Comparison of ENCODE assay signal across 21 mouse cellular contexts in the genomic region with DNA sequence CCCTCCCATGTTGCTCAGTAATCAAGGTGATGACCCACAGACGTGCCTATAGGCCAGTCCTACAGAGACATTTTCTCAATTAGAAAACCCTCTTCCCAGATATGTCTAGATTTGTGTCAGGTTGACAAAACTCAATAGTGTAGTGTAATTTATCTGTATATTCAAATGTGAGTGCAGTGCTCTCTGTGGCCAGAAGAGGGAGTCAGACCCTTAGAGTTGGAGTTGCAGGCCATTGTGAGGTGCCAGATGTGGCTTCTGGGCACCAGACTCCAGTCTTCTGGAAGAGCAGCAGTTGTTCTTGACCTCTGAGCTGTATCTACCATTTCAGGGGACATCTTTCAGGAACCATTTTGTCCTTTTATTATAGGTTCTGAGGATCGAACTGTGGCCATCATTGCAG. TPM values are rescaled to one million over a fixed set of nuclear protein-coding genes. Genes with fewer than 3 reads are reported as not detected.
DNase-seq lines count a peak whose midpoint lies in the region; ATAC-seq and TF ChIP-seq lines count a peak whose summit lies in the region.
"Had no signal": no experiment of that assay in that cellular context is flagged by ENCODE, and none has a peak within 500 bp of the region (broad histone marks: within the 10 kb centered on the region; RNA-seq: fewer than 3 reads in every experiment).

No protein-coding gene starts in this region.

- no peaks in the 10 kb centered on the region for H3K27me3 ChIP-seq in spleen, adult 2 months (ENCODE audit: control insufficient read depth, insufficient read depth, low read length)
- no peaks in the 10 kb centered on the region for H3K27me3 ChIP-seq in forebrain, postnatal 0 days (ENCODE audit: insufficient read depth, low read length)
- H3K27me3 ChIP-seq: hindbrain, embryonic 15.5 days; liver, embryonic 15.5 days; Patski had no signal

- no peaks in the 10 kb centered on the region for H3K9me3 ChIP-seq in forebrain, postnatal 0 days (ENCODE audit: low read length)
- H3K9me3 ChIP-seq: heart, embryonic 10.5 days; hindbrain, embryonic 15.5 days; liver, embryonic 15.5 days; midbrain, embryonic 10.5 days had no signal

- ATAC-seq in forebrain, postnatal 0 days, result no peak
- ATAC-seq: Patski had no signal

- TF ChIP-seq POLR2A in spleen, adult 2 months (IDR thresholded peaks at IDR 0.05; ENCODE audit: low read depth, low read length), result no peak

- H3K36me3 ChIP-seq in spleen, adult 2 months (ENCODE audit: control insufficient read depth, insufficient read depth, low read length), result no peaks in the 10 kb centered on the region
- H3K36me3 ChIP-seq in forebrain, postnatal 0 days (ENCODE audit: insufficient read depth), result no peaks in the 10 kb centered on the region
- H3K36me3 ChIP-seq: heart, embryonic 10.5 days; hindbrain, embryonic 15.5 days; liver, embryonic 15.5 days; midbrain, embryonic 10.5 days had no signal

- H3K4me3 ChIP-seq in layer of hippocampus, adult 2 months, result no peak overlapping the region
- H3K4me3 ChIP-seq in spleen, adult 2 months (ENCODE audit: extremely low read depth, insufficient read depth, insufficient read length), result no peak overlapping the region
- no peak overlapping the region for H3K4me3 ChIP-seq in forebrain, postnatal 0 days (ENCODE audit: low read depth, low read length)
- H3K4me3 ChIP-seq: heart, embryonic 10.5 days; hindbrain, embryonic 15.5 days; liver, embryonic 15.5 days; midbrain, embryonic 10.5 days had no signal

- H3K27ac ChIP-seq in layer of hippocampus, adult 2 months, result no peak overlapping the region
- no peak overlapping the region for H3K27ac ChIP-seq in spleen, adult 2 months (ENCODE audit: insufficient read depth, low read length)
- H3K27ac ChIP-seq in forebrain, postnatal 0 days (ENCODE audit: low read depth, low read length), result no peak overlapping the region
- H3K27ac ChIP-seq: heart, embryonic 10.5 days; hindbrain, embryonic 15.5 days; liver, embryonic 15.5 days; midbrain, embryonic 10.5 days had no signal

- WGBS in spleen, adult 2 months, result 94% methylated on average over 2 of the region's 2 CpGs
- WGBS in forebrain, postnatal 0 days, result 97% methylated on average over 2 of the region's 2 CpGs

- no peak for DNase-seq in layer of hippocampus, adult 2 months (ENCODE audit: low spot score in 2 of 2)
- DNase-seq in layer of hippocampus, adult 8-10 months (ENCODE audit: low spot score in 2 of 2), result no peak
- DNase-seq in spleen, adult 2 months (ENCODE audit: low read depth in 1 of 2, low spot score in 2 of 2), result no peak
- no peak for DNase-seq in spleen, adult 12 weeks (ENCODE audit: low spot score)
- DNase-seq in R1 (ENCODE audit: low read depth, low spot score), result peak; percentile 64
- DNase-seq in neural tube, embryonic 10.5 days (ENCODE audit: extremely low spot score, low spot score), result no peak
- no peak for DNase-seq in forebrain, postnatal 0 days
- DNase-seq: adrenal gland, postnatal 36 days; cerebellum, postnatal 10 days; gastrocnemius, postnatal 25 days; heart, postnatal 14 days; kidney, adult 8-10 months; layer of hippocampus, postnatal 36 days; lung, postnatal 4 days; thymus, adult 2 months had no signal

- H3K9ac ChIP-seq in forebrain, postnatal 0 days, result no peak overlapping the region
- H3K9ac ChIP-seq: hindbrain, embryonic 15.5 days; liver, embryonic 15.5 days had no signal

- peaks cover 42% of the 10 kb centered on the region for H3K4me1 ChIP-seq in spleen, adult 2 months (ENCODE audit: control insufficient read depth, insufficient read depth, insufficient read length)
- no peaks in the 10 kb centered on the region for H3K4me1 ChIP-seq in forebrain, postnatal 0 days (ENCODE audit: insufficient read depth)

- H3K4me2 ChIP-seq in forebrain, postnatal 0 days (ENCODE audit: low read depth), result no peak overlapping the region
- H3K4me2 ChIP-seq: hindbrain, embryonic 15.5 days; liver, embryonic 15.5 days had no signal

- TF ChIP-seq CTCF in layer of hippocampus, adult 2 months (conservative IDR thresholded peaks at IDR 0.05), result peak; percentile 58
- TF ChIP-seq CTCF in spleen, adult 2 months (IDR thresholded peaks at IDR 0.05; ENCODE audit: extremely low read depth, insufficient read depth, insufficient read length, insufficient replicate concordance), result peak; percentile 10; the same call in 1 of the 2 replicates
- TF ChIP-seq CTCF in forebrain, postnatal 0 days (IDR thresholded peaks at IDR 0.05; ENCODE audit: low read depth), result no peak; the same call in 1 of the 2 replicates

RNA-seq across cellular contexts. Expression of gene Capg, which starts 2.9 kb away (rescaled TPM):
- 1 to 10 TPM; 2.5 to 2.8 TPM for total RNA-seq in layer of hippocampus, adult 2 months (2021)
- 10 to 100 TPM in 2 of 4 experiments, 1 to 10 TPM in 2; 4.6 to 31.2 (median 16.4) TPM for total RNA-seq in layer of hippocampus, adult 8-10 months (2022)
- polyA plus RNA-seq in spleen, adult 2 months (2012; rRNA removed), result 130 and 135 TPM in 2 replicates
- 6.7 and 8.9 TPM in 2 replicates for total RNA-seq in forebrain, postnatal 0 days (2014; rRNA removed)
- 7.1 and 7.6 TPM in 2 replicates for polyA plus RNA-seq in forebrain, postnatal 0 days (2015; fragmentation: Nextera tagmentation; extraction: Ambion mirVana)

RNA-seq across cellular contexts. Expression of gene Sh2d6, which starts 25.6 kb away (rescaled TPM):
- under 1 TPM; 0.49 to 0.56 TPM for total RNA-seq in layer of hippocampus, adult 2 months (2021)
- 1 to 10 TPM in 2 of 4 experiments, under 1 TPM in 2; 0.47 to 1.8 (median 1.3) TPM for total RNA-seq in layer of hippocampus, adult 8-10 months (2022)
- 0.52 and 0.55 TPM in 2 replicates for polyA plus RNA-seq in spleen, adult 2 months (2012; rRNA removed)
- 0.24 and 0.38 TPM in 2 replicates for total RNA-seq in forebrain, postnatal 0 days (2014; rRNA removed)
- 0.21 and 0.47 TPM in 2 replicates for polyA plus RNA-seq in forebrain, postnatal 0 days (2015; fragmentation: Nextera tagmentation; extraction: Ambion mirVana)
- polyA plus RNA-seq: embryonic facial prominence, embryonic 14.5 days; heart, embryonic 10.5 days; liver, embryonic 15.5 days had no signal

RNA-seq across cellular contexts. Expression of gene Elmod3, which starts 51.1 kb away (rescaled TPM):
- total RNA-seq in layer of hippocampus, adult 2 months (2021), result 10 to 100 TPM; 25.4 to 25.8 TPM
- 10 to 100 TPM; 24.3 to 30.2 (median 26.8) TPM for total RNA-seq in layer of hippocampus, adult 8-10 months (2022)
- 12.2 and 12.9 TPM in 2 replicates for polyA plus RNA-seq in spleen, adult 2 months (2012; rRNA removed)
- 12.8 and 13.1 TPM in 2 replicates for total RNA-seq in forebrain, postnatal 0 days (2014; rRNA removed)
- 16.5 and 18.3 TPM in 2 replicates for polyA plus RNA-seq in forebrain, postnatal 0 days (2015; fragmentation: Nextera tagmentation; extraction: Ambion mirVana)

RNA-seq across cellular contexts. Expression of gene Retsat, which starts 51.2 kb away (rescaled TPM):
- total RNA-seq in layer of hippocampus, adult 2 months (2021), result 10 to 100 TPM; 54.3 to 58.3 TPM
- total RNA-seq in layer of hippocampus, adult 8-10 months (2022), result 100 to 1,000 TPM in 1 of 4 experiments, 10 to 100 TPM in 3; 63.5 to 114 (median 84.2) TPM
- polyA plus RNA-seq in spleen, adult 2 months (2012; rRNA removed), result 5.5 and 5.9 TPM in 2 replicates
- total RNA-seq in forebrain, postnatal 0 days (2014; rRNA removed), result 3.2 and 7.5 TPM in 2 replicates
- 6.2 and 7.2 TPM in 2 replicates for polyA plus RNA-seq in forebrain, postnatal 0 days (2015; fragmentation: Nextera tagmentation; extraction: Ambion mirVana)
